Mouse (Mus musculus) myocyte (in vitro differentiated cells): ENCODE measurements at regions not wholly inside any gene's neighbourhood (a gene's known extent, or its start where the extent isn't known, plus 50 kb on each side); places are given as distances from the start of the nearest gene placed in this dataset.
"Not testable (repeated sequence)": the region's sequence is repeated elsewhere in the genome, so short reads cannot be mapped to it uniquely, and the experiment has no call there.

Source experiments
- H3K27me3 ChIP-seq: one replicate; pipeline ENCODE4 v1.6.1; 2011; ENCODE audit not compliant: control insufficient read depth, insufficient read depth, insufficient read length
- H3K36me3 ChIP-seq: one replicate; pipeline ENCODE4 v1.6.1; 2011; ENCODE audit not compliant: control insufficient read depth, insufficient read depth
- H3K4me2 ChIP-seq: one replicate; pipeline ENCODE4 v1.6.1; 2011; ENCODE audit warnings: low read depth, control low read depth
- H3K4me3 ChIP-seq: one replicate; pipeline ENCODE4 v1.5.1; 2011; ENCODE audit warnings: mild to moderate bottlenecking, control low read depth, moderate library complexity
- H3K79me2 ChIP-seq: one replicate; pipeline ENCODE4 v1.6.1; 2011; ENCODE audit not compliant: control insufficient read depth, insufficient read depth
- H3ac ChIP-seq: one replicate; pipeline ENCODE4 v1.6.1; 2011; ENCODE audit not compliant: control insufficient read depth, insufficient read length
- CEBPB ChIP-seq: IDR thresholded peaks from 2 replicates; pipeline ENCODE4 v1.6.1; 2011; ENCODE audit warnings: mild to moderate bottlenecking, moderate library complexity; ENCODE audit not compliant: poor library complexity, insufficient read depth, severe bottlenecking
- E2F4 ChIP-seq: IDR thresholded peaks from one replicate; pipeline ENCODE4 v1.6.1; 2011; ENCODE audit warnings: mild to moderate bottlenecking, control low read depth, moderate library complexity; ENCODE audit not compliant: insufficient read depth
- MAX ChIP-seq: IDR thresholded peaks from one replicate; pipeline ENCODE4 v1.6.1; 2011; ENCODE audit warnings: low read depth, mild to moderate bottlenecking, control low read depth
- MYOD1 ChIP-seq, 3 experiments: IDR thresholded peaks; one replicate each; pipeline ENCODE4 v1.6.1; 2011; ENCODE audit warnings: control low read depth in 2 of 3, low read depth in 2 of 3, mild to moderate bottlenecking in 2 of 3, moderate library complexity in 1 of 3; ENCODE audit not compliant: insufficient read length in 2 of 3, control insufficient read depth in 1 of 3
- MYOG ChIP-seq, 3 experiments: IDR thresholded peaks; one replicate each; pipeline ENCODE4 v1.6.1; 2011; ENCODE audit warnings: control low read depth in 2 of 3, low read depth in 2 of 3, mild to moderate bottlenecking in 2 of 3; ENCODE audit not compliant: insufficient read length in 2 of 3, control insufficient read depth in 1 of 3, insufficient read depth in 1 of 3
- POLR2A ChIP-seq: IDR thresholded peaks from one replicate; pipeline ENCODE4 v1.6.1; 2011; ENCODE audit warnings: low read depth, mild to moderate bottlenecking, control low read depth, moderate library complexity; ENCODE audit not compliant: insufficient read length
- POLR2AphosphoS2 ChIP-seq: IDR thresholded peaks from one replicate; pipeline ENCODE4 v1.6.1; 2011; ENCODE audit warnings: low read depth, control low read depth; ENCODE audit not compliant: insufficient read length
- REST ChIP-seq: IDR thresholded peaks from one replicate; pipeline ENCODE4 v1.6.1; 2011; ENCODE audit warnings: mild to moderate bottlenecking, control low read depth, moderate library complexity; ENCODE audit not compliant: insufficient read depth, insufficient read length
- SRF ChIP-seq: IDR thresholded peaks from one replicate; pipeline ENCODE4 v1.6.1; 2011; ENCODE audit warnings: low read depth; ENCODE audit not compliant: control insufficient read depth, insufficient read length
- TCF12 ChIP-seq: IDR thresholded peaks from one replicate; pipeline ENCODE4 v1.6.1; 2011; ENCODE audit warnings: mild to moderate bottlenecking, control low read depth; ENCODE audit not compliant: poor library complexity, insufficient read depth, severe bottlenecking
- TCF3 ChIP-seq: IDR thresholded peaks from one replicate; pipeline ENCODE4 v1.6.1; 2011; ENCODE audit warnings: low read depth, control low read depth; ENCODE audit not compliant: insufficient read length
- USF1 ChIP-seq: IDR thresholded peaks from one replicate; pipeline ENCODE4 v1.6.1; 2011; ENCODE audit warnings: low read depth, mild to moderate bottlenecking, control low read depth, moderate library complexity

GRCm38 (mm10) chr6:48185311-48185710 is 98.9 kb upstream of the Zfp746 start:
- TF ChIP-seq POLR2AphosphoS2 (no peak), TCF12 (no peak), MYOG (IDR thresholded peaks at IDR 0.05; ENCODE audit: control insufficient read depth in 1 of 3, insufficient read depth in 1 of 3, insufficient read length in 2 of 3, low read depth in 2 of 3) (no peak), SRF (no peak), MAX (no peak), USF1 (no peak), MYOD1 (IDR thresholded peaks at IDR 0.05; ENCODE audit: control insufficient read depth in 1 of 3, insufficient read length in 2 of 3, low read depth in 2 of 3) (no peak), REST (no peak), TCF3 (no peak)
- H3K4me2 ChIP-seq: no peak overlapping the region
- no peak overlapping the region for H3ac ChIP-seq
- H3K36me3 ChIP-seq: no peaks in the 10 kb centered on the region
- H3K4me3 ChIP-seq: no peak overlapping the region
- no peaks in the 10 kb centered on the region for H3K27me3 ChIP-seq
- no peaks in the 10 kb centered on the region for H3K79me2 ChIP-seq

GRCm38 (mm10) chr6:48178360-48179120 is 92.1 kb upstream of the Zfp746 start:
- Histone ChIP-seq H3K4me2 (no peak overlapping the region), H3ac (no peak overlapping the region), H3K4me3 (no peak overlapping the region), H3K27me3 (no peaks in the 10 kb centered on the region), H3K79me2 (no peaks in the 10 kb centered on the region), H3K36me3 (no peaks in the 10 kb centered on the region)
- TF ChIP-seq REST (no peak), CEBPB (no peak), MYOG (IDR thresholded peaks at IDR 0.05; ENCODE audit: control insufficient read depth in 1 of 3, insufficient read depth in 1 of 3, insufficient read length in 2 of 3, low read depth in 2 of 3) (no peak), USF1 (no peak), TCF12 (no peak), MYOD1 (IDR thresholded peaks at IDR 0.05; ENCODE audit: control insufficient read depth in 1 of 3, insufficient read length in 2 of 3, low read depth in 2 of 3) (no peak), TCF3 (no peak), MAX (no peak), POLR2AphosphoS2 (no peak)

GRCm38 (mm10) chr6:48177936-48178335 is 91.5 kb upstream of the Zfp746 start:
- Histone ChIP-seq H3K36me3 (no peaks in the 10 kb centered on the region), H3K79me2 (no peaks in the 10 kb centered on the region), H3ac (no peak overlapping the region), H3K27me3 (no peaks in the 10 kb centered on the region), H3K4me3 (no peak overlapping the region), H3K4me2 (no peak overlapping the region)
- no peak for TF ChIP-seq MAX
- no peak for TF ChIP-seq USF1
- no peak for TF ChIP-seq MYOD1 (IDR thresholded peaks at IDR 0.05; ENCODE audit: control insufficient read depth in 1 of 3, insufficient read length in 2 of 3, low read depth in 2 of 3)
- TF ChIP-seq POLR2AphosphoS2: no peak
- no peak for TF ChIP-seq TCF12
- TF ChIP-seq REST: no peak
- no peak for TF ChIP-seq CEBPB
- no peak for TF ChIP-seq TCF3
- no peak for TF ChIP-seq SRF
- no peak for TF ChIP-seq E2F4
- no peak for TF ChIP-seq POLR2A

- H3K27me3 ChIP-seq: no peaks in the 10 kb centered on the region
- H3K4me3 ChIP-seq: no peak overlapping the region
- TF ChIP-seq MYOG (IDR thresholded peaks at IDR 0.05; ENCODE audit: control insufficient read depth in 1 of 3, insufficient read depth in 1 of 3, insufficient read length in 2 of 3, low read depth in 2 of 3): no peak
- no peak for TF ChIP-seq POLR2A
- no peak for TF ChIP-seq POLR2AphosphoS2
These were observed 88.8 kb upstream of the Zfp746 start for GRCm38 (mm10) chr6:48175234-48175633.

GRCm38 (mm10) chr6:48172769-48173168 is 86.4 kb upstream of the Zfp746 start:
- H3K79me2 ChIP-seq, H3K27me3 ChIP-seq, H3K36me3 ChIP-seq: not testable (repeated sequence)

More at GRCm38 (mm10) chr6:48175234-48175633, 88.8 kb upstream of the Zfp746 start:
- no peaks in the 10 kb centered on the region for H3K79me2 ChIP-seq
- no peak overlapping the region for H3K4me2 ChIP-seq
- H3ac ChIP-seq: no peak overlapping the region
- H3K36me3 ChIP-seq: no peaks in the 10 kb centered on the region

More at GRCm38 (mm10) chr6:48172769-48173168, 86.4 kb upstream of the Zfp746 start:
- H3K4me2 ChIP-seq, H3K4me3 ChIP-seq, H3ac ChIP-seq: not testable (repeated sequence)
